Mouse (Mus musculus): ENCODE results near the gene Nkx1-1. TPM values are rescaled to one million over a fixed set of nuclear protein-coding genes. Genes with fewer than 3 reads are reported as not detected.

Nkx1-1 gene
- polyA plus RNA-seq, 1 experiment = not detected

DNA sequence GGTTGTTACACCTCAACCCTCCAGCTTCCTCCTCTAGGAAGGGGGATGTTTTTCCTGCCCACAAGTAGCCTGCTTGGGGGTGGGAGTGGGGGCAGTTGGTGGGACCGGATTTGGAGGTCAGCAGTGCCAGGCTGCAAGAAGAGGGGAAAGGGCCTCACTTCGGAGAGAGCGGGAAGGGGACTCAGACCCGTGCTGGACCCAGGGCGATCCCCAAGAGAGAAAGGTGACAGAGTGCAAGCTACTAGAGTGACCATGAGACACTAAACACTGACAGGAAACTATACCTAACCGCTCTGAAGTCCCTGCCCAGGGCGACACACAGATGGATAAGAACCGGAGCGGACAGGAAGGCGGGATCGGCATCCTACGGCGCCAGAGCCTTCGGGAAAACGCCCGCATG, 3.7 kb downstream of the Nkx1-1 start:
- no peak overlapping the region for H3K4me3 ChIP-seq (ENCODE audit: insufficient read depth, low read length)

DNA sequence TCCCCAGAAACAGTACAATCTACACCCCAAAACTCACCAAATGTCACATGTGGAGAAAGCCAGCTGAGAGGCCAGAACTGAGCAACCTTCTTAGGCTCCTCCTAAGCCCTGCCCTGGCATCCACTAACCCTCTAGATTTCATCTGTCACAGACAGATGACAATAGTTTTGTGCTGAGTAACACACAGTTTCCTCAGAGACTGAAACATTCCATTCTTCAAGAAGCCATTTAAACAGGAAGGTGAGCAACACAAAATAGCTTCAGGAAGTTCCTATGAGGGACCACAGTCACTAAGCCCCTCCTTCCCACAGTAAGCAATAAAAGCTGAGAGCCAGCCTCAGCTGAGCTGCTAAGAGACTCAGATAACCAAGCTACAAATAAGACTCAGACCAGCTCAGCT, 6.3 kb downstream of the Nkx1-1 start:
- TF ChIP-seq POLR2A (IDR thresholded peaks at IDR 0.05; ENCODE audit: borderline replicate concordance, low read depth, low read length) = no peak
- no peak for TF ChIP-seq CTCF (IDR thresholded peaks at IDR 0.05; ENCODE audit: low read depth, low read length)
- H3K4me3 ChIP-seq (ENCODE audit: insufficient read depth, low read length) = no peak overlapping the region
- no peaks in the 10 kb centered on the region for H3K4me1 ChIP-seq (ENCODE audit: control insufficient read depth, insufficient read depth, low read length)
- H3K27ac ChIP-seq (ENCODE audit: insufficient read depth, low read depth, low read length) = no peak overlapping the region

More for the DNA sequence above, 3.7 kb downstream of the Nkx1-1 start:
- H3K4me1 ChIP-seq (ENCODE audit: control insufficient read depth, insufficient read depth, low read length) = no peaks in the 10 kb centered on the region
- TF ChIP-seq POLR2A (IDR thresholded peaks at IDR 0.05; ENCODE audit: borderline replicate concordance, low read depth, low read length) = no peak
- no peak for TF ChIP-seq CTCF (IDR thresholded peaks at IDR 0.05; ENCODE audit: low read depth, low read length)
- no peak overlapping the region for H3K27ac ChIP-seq (ENCODE audit: insufficient read depth, low read depth, low read length)

DNA sequence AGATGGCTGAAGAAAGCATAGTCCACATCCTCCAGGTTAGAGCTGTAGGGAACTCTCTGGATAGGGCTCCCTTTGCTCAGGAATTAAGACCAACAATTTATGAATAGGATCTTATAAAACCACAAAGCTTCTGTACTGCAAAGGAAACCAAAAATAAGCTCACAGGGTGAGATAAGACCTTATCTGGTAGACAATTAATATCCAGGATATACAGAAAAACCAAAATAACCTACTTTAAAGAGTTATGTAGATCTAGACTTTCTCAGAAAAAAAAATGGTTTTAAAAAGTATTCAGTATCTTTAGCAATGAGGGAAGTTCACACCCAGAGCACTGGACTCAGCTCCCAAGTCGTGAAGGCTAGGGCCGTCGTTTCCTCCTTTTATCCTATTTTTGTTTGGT, 13.5 kb downstream of the Nkx1-1 start:
- TF ChIP-seq POLR2A (IDR thresholded peaks at IDR 0.05; ENCODE audit: borderline replicate concordance, low read depth, low read length) (no peak), CTCF (IDR thresholded peaks at IDR 0.05; ENCODE audit: low read depth, low read length) (no peak)
- no peak overlapping the region for H3K27ac ChIP-seq (ENCODE audit: insufficient read depth, low read depth, low read length)
- no peaks in the 10 kb centered on the region for H3K4me1 ChIP-seq (ENCODE audit: control insufficient read depth, insufficient read depth, low read length)
- H3K4me3 ChIP-seq (ENCODE audit: insufficient read depth, low read length) = no peak overlapping the region

DNA sequence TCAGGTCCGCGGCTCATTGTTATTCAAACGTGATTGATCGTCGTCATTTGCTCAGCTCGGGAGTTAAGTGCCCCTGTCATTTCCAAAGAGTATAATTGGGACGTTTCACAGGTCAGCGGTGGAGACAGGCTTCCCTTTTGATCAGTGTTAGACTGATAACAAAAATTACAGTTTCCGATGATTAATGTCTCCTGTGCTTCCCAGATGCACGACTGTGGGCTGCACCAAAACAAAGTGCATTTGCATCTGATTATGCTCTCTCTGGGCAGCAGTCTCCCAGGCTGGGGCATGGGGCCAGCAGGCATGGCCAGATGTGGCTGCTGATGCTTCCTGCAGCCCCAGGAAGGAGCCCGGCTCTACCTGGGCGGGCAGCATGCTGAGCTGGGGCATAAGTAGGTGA, 33.0 kb downstream of the Nkx1-1 start:
- Histone ChIP-seq H3K4me1 (ENCODE audit: control insufficient read depth, insufficient read depth, low read length) (no peaks in the 10 kb centered on the region), H3K4me3 (ENCODE audit: insufficient read depth, low read length) (no peak overlapping the region), H3K27ac (ENCODE audit: insufficient read depth, low read depth, low read length) (no peak overlapping the region)
- TF ChIP-seq CTCF (IDR thresholded peaks at IDR 0.05; ENCODE audit: low read depth, low read length) = no peak
- no peak for TF ChIP-seq POLR2A (IDR thresholded peaks at IDR 0.05; ENCODE audit: borderline replicate concordance, low read depth, low read length)

DNA sequence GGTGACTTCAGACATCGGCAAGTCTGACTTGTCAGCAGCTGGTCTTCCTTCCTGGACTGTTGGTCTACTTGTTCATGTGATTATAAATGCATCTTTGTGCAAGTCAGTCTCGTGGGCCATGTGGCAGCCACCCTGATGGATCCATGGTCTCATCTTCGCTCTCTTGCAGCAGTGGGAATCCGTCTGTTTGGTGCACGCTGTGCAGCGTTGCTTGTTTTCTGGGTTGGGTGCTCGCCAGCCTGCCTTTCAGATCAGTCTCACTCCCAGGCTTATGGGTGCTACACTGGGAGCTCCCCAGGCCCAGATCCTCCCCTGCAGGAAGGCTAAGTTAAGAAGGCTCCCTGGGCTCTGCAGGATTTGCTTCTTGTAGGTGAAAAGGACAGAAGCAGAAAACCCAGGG, 36.9 kb downstream of the Nkx1-1 start:
- TF ChIP-seq POLR2A (IDR thresholded peaks at IDR 0.05; ENCODE audit: borderline replicate concordance, low read depth, low read length) (no peak), CTCF (IDR thresholded peaks at IDR 0.05; ENCODE audit: low read depth, low read length) (no peak)
- Histone ChIP-seq H3K27ac (ENCODE audit: insufficient read depth, low read depth, low read length) (no peak overlapping the region), H3K4me3 (ENCODE audit: insufficient read depth, low read length) (no peak overlapping the region), H3K4me1 (ENCODE audit: control insufficient read depth, insufficient read depth, low read length) (no peaks in the 10 kb centered on the region)

DNA sequence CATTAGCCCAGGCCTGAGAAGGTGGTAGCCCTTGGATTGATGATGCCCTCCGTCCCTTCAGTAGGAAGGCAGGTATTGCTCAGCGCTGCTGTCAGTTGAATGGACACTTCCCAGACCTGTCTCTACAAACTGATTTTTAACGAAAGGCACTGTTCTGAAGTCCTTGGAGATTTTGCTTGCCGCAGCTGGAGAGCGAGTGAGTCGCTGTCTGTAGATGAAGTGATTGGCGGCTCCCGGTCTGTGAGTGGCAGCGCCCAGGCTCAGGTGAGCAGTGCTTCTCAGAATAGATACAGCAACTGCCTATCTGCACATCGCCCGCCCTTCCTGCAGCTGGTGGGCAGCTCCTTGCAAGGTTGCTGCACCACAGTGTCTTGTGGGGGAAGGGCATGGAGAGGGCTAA, 38.1 kb downstream of the Nkx1-1 start:
- no peak overlapping the region for H3K4me3 ChIP-seq (ENCODE audit: insufficient read depth, low read length)
- no peak overlapping the region for H3K27ac ChIP-seq (ENCODE audit: insufficient read depth, low read depth, low read length)
- H3K4me1 ChIP-seq (ENCODE audit: control insufficient read depth, insufficient read depth, low read length) = no peaks in the 10 kb centered on the region
- TF ChIP-seq CTCF (IDR thresholded peaks at IDR 0.05; ENCODE audit: low read depth, low read length) (no peak), POLR2A (IDR thresholded peaks at IDR 0.05; ENCODE audit: borderline replicate concordance, low read depth, low read length) (no peak)

DNA sequence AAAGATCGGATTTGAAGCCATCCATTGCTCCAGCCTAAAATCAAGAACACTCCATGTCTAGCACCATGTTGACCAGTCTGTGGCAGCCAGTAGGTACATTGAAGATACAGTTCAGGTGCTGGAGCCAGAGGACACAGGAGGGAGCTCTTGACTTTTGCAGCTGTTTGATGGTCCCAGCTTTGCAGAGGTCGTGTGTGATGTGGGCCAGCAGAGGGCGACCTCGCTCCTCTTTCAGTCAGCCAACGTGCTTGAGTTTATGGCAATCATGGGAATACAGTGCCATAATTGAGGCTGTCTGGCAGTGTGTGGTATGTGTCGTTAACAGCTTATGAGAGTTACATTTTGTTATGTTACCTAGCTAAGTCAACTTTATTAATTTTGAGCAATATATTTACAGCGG, 40.0 kb downstream of the Nkx1-1 start:
- no peak for TF ChIP-seq POLR2A (IDR thresholded peaks at IDR 0.05; ENCODE audit: borderline replicate concordance, low read depth, low read length)
- peak; percentile 96 for TF ChIP-seq CTCF (IDR thresholded peaks at IDR 0.05; ENCODE audit: low read depth, low read length)
- H3K4me1 ChIP-seq (ENCODE audit: control insufficient read depth, insufficient read depth, low read length) = no peaks in the 10 kb centered on the region
- H3K27ac ChIP-seq (ENCODE audit: insufficient read depth, low read depth, low read length) = no peak overlapping the region
- H3K4me3 ChIP-seq (ENCODE audit: insufficient read depth, low read length) = no peak overlapping the region

DNA sequence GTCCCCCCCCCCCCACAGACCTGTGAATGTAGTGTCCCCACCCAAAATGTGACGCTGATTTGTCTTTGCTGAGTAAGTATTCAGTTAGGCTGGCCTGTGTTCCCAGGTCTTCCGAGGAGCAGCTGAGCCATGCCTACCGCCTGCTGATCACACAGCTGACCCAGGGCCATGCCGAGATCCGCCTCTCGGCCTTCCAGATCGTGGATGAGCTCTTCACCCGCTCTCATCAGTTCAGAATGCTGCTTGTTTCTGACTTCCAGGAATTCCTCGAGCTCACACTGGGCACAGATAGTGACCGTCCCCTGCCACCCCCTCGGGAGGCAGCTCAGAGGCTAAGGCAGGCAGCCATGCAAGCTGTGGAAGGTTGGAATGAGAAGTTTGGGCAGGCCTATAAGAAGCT, 46.2 kb downstream of the Nkx1-1 start:
- Histone ChIP-seq H3K4me3 (ENCODE audit: insufficient read depth, low read length) (no peak overlapping the region), H3K4me1 (ENCODE audit: control insufficient read depth, insufficient read depth, low read length) (peaks cover 2% of the 10 kb centered on the region; the same call in 1 of the 2 replicates), H3K27ac (ENCODE audit: insufficient read depth, low read depth, low read length) (no peak overlapping the region)
- TF ChIP-seq POLR2A (IDR thresholded peaks at IDR 0.05; ENCODE audit: borderline replicate concordance, low read depth, low read length) (no peak), CTCF (IDR thresholded peaks at IDR 0.05; ENCODE audit: low read depth, low read length) (no peak)

Other genes with a start within 250 kb of the Nkx1-1 start
- gene Spon2, start 215.5 kb downstream of the Nkx1-1 start, polyA plus RNA-seq (2012; ENCODE audit: insufficient read depth, insufficient read length, missing spikeins) = not detected in 2 replicates
- 97.8 and 104 TPM in 2 replicates for gene Ctbp1, start 159.0 kb downstream of the Nkx1-1 start, polyA plus RNA-seq (2012; ENCODE audit: insufficient read depth, insufficient read length, missing spikeins)
- gene Maea, start 98.5 kb downstream of the Nkx1-1 start, polyA plus RNA-seq (2012; ENCODE audit: insufficient read depth, insufficient read length, missing spikeins) = 65.9 and 72.7 TPM in 2 replicates
- 13.0 and 15.9 TPM in 2 replicates for gene Uvssa, start 55.4 kb downstream of the Nkx1-1 start, polyA plus RNA-seq (2012; ENCODE audit: insufficient read depth, insufficient read length, missing spikeins)
- gene Fam53a, start 195.7 kb upstream of the Nkx1-1 start, polyA plus RNA-seq (2012; ENCODE audit: insufficient read depth, insufficient read length, missing spikeins) = 16.0 and 17.8 TPM in 2 replicates
- 0.61 TPM in 1 of 2 replicates, not detected in the other for gene Gm9903, start 195.9 kb upstream of the Nkx1-1 start, polyA plus RNA-seq (2012; ENCODE audit: insufficient read depth, insufficient read length, missing spikeins)
- gene Slbp, start 218.6 kb upstream of the Nkx1-1 start, polyA plus RNA-seq (2012; ENCODE audit: insufficient read depth, insufficient read length, missing spikeins) = 77.1 and 84.1 TPM in 2 replicates
- gene Tacc3, start 224.2 kb upstream of the Nkx1-1 start, polyA plus RNA-seq (2012; ENCODE audit: insufficient read depth, insufficient read length, missing spikeins) = 58.6 and 69.4 TPM in 2 replicates
- gene Tmem129, start 224.4 kb upstream of the Nkx1-1 start, polyA plus RNA-seq (2012; ENCODE audit: insufficient read depth, insufficient read length, missing spikeins) = 11.4 and 14.4 TPM in 2 replicates